Mouse (Mus musculus) frontal cortex, postnatal 14 days (tissue): ENCODE measurements around the gene Prdm10.

Source experiments
- DNase-seq, 2 experiments: peaks; one replicate each; pipeline ENCODE4 v3.0.0; 2022; ENCODE audit warnings: low spot score in 2 of 2

Prdm10 gene

GRCm38 (mm10) chr9:31304358-31304757 lies 24.0 kb downstream of the Prdm10 start:
- DNase-seq, result no peak

- DNase-seq, result no peak
Measured at GRCm38 (mm10) chr9:31305117-31305516, 24.8 kb downstream of the Prdm10 start.

GRCm38 (mm10) chr9:31305807-31306206 lies 25.5 kb downstream of the Prdm10 start:
- DNase-seq, result no peak

- no peak for DNase-seq
Measured at GRCm38 (mm10) chr9:31307232-31307631, 26.9 kb downstream of the Prdm10 start.

- no peak for DNase-seq
Measured at GRCm38 (mm10) chr9:31309041-31309440, 28.7 kb downstream of the Prdm10 start.

- DNase-seq, result no peak
Measured at GRCm38 (mm10) chr9:31310662-31311061, 30.3 kb downstream of the Prdm10 start.

GRCm38 (mm10) chr9:31313876-31314275 lies 33.5 kb downstream of the Prdm10 start:
- DNase-seq, result no peak

- no peak for DNase-seq
Measured at GRCm38 (mm10) chr9:31315983-31316382, 35.6 kb downstream of the Prdm10 start.

- no peak for DNase-seq
Measured at GRCm38 (mm10) chr9:31318956-31319355, 38.6 kb downstream of the Prdm10 start.

GRCm38 (mm10) chr9:31320734-31321133 lies 40.4 kb downstream of the Prdm10 start:
- no peak for DNase-seq

GRCm38 (mm10) chr9:31321526-31321925 lies 41.2 kb downstream of the Prdm10 start:
- no peak for DNase-seq

- no peak for DNase-seq
Measured at GRCm38 (mm10) chr9:31322090-31322489, 41.8 kb downstream of the Prdm10 start.

- DNase-seq, result no peak
Measured at GRCm38 (mm10) chr9:31330816-31331215, 50.5 kb downstream of the Prdm10 start.

GRCm38 (mm10) chr9:31331246-31331645 lies 50.9 kb downstream of the Prdm10 start:
- peak; percentile 32 to 40 for DNase-seq

- DNase-seq, result no peak
Measured at GRCm38 (mm10) chr9:31331906-31332305, 51.6 kb downstream of the Prdm10 start.

- DNase-seq, result no peak
Measured at GRCm38 (mm10) chr9:31332826-31333225, 52.5 kb downstream of the Prdm10 start.

- DNase-seq, result no peak
Measured at GRCm38 (mm10) chr9:31334991-31335390, 54.7 kb downstream of the Prdm10 start.

- DNase-seq, result no peak
Measured at GRCm38 (mm10) chr9:31344289-31344831, 64.0 kb downstream of the Prdm10 start.

- no peak for DNase-seq
Measured at GRCm38 (mm10) chr9:31346575-31347080, 66.3 kb downstream of the Prdm10 start.

- DNase-seq, result no peak
Measured at GRCm38 (mm10) chr9:31348458-31348857, 68.1 kb downstream of the Prdm10 start.

GRCm38 (mm10) chr9:31348915-31349314 lies 68.6 kb downstream of the Prdm10 start:
- DNase-seq, result peak; percentile 25 to 54

GRCm38 (mm10) chr9:31352716-31353115 lies 72.4 kb downstream of the Prdm10 start:
- DNase-seq, result no peak

GRCm38 (mm10) chr9:31353518-31353917 lies 73.2 kb downstream of the Prdm10 start:
- DNase-seq, result no peak

- no peak for DNase-seq
Measured at GRCm38 (mm10) chr9:31354051-31354450, 73.7 kb downstream of the Prdm10 start.
